Mouse (Mus musculus) forelimb bud, embryonic 11.5 days (tissue): ENCODE results near the gene Btg3.

Source experiments
- DNase-seq: peaks from one replicate; pipeline ENCODE4 v3.0.0-alpha.2; 2012; ENCODE audit warnings: low read depth, low spot score

Btg3 gene

GRCm38 (mm10) chr16:78301183-78301830 lies 75.7 kb downstream of the Btg3 start, which contains the start of gene Cxadr:
Gene Cxadr (plus strand): TSS chr16:78301489.
- peak; percentile 83 for DNase-seq

GRCm38 (mm10) chr16:78296114-78296513 lies 80.9 kb downstream of the Btg3 start:
- DNase-seq: no peak

GRCm38 (mm10) chr16:78295601-78296000 lies 81.4 kb downstream of the Btg3 start:
- DNase-seq: no peak

- DNase-seq: no peak
Observed at GRCm38 (mm10) chr16:78294606-78295275, 82.3 kb downstream of the Btg3 start.

- DNase-seq: no peak
Observed at GRCm38 (mm10) chr16:78294051-78294450, 82.9 kb downstream of the Btg3 start.

GRCm38 (mm10) chr16:78283231-78283630 lies 93.8 kb downstream of the Btg3 start:
- no peak for DNase-seq
